Mouse (Mus musculus): Measurements from ENCODE around the gene Dnajc8.

Dnajc8 gene

DNA sequence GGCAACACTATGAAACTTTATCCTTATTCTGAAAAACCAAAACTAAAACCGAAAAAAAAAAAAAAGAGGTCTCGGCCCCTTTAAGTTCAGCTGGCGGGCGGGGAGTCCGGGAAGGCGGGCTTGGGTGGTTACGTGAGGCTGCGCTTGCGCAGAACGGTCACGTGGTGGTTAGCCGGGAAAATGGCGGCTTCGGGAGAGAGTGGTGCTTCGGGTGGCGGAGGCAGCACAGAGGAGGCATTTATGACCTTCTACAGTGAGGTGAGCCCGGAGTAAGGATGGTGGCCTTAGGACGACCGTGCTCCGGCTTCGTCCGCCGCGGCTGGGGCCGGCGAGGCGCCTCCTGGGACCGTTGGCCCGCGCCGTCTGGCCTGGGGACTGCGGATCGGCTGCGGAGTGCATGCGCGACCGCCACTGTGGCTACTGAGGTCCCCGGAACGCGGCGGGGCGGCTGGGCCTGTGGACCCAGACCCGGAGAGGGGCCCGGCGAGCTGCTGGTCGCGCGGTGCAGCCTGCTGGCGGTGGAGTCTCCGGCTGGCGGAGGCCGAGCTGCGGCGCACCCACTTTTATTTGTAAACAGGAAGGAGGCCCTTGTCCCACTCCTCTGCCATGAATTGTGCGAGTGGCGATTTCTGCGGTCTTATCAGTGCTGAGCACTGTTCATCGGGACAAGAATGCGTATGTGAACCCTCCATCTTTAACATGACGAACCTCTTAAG, at the start of gene Dnajc8:
Dnajc8 (plus strand) TSS at position 145 of the 716 bp plus-strand sequence.
- peak; percentile 96 for DNase-seq

DNA sequence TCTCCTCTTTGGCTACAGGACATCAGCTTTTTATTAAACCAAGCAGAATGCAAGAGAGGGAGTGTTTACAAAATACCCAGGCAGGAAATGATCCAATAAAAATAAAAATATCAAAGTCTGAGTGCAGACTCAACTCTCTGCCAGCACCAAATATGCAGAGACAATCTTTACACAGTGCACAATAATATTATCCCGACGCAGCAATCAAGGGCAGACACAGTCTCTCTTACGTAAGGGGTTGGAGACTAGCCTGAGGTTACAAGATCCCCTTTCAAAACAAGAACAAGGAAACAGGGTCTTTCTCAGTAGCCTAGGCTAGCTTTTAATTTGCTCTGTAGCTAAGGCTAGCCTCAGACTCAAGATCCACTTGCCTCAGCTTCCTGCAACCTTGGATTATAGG, 46.8 kb upstream of the Dnajc8 start:
- DNase-seq: no peak

DNA sequence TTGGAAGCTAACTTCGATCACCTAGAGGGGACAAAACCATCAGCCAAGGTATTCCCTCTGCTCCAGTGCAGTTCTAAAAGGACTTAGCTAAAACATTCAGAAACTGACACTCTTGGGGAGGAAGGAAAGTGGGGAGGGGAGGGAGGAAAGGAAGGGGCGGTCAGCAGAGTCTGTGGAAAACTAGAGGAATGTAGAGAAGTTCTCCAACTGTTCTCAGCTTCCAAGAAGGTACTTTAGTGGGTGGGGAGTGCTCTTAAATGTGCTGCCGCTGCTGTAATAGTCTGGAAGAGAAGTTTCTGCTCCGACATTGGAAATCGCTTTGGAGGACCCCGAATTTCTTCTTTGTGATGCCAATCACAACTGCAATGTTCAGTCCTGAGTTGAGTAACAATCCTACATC, 46.4 kb upstream of the Dnajc8 start:
- no peak for DNase-seq

DNA sequence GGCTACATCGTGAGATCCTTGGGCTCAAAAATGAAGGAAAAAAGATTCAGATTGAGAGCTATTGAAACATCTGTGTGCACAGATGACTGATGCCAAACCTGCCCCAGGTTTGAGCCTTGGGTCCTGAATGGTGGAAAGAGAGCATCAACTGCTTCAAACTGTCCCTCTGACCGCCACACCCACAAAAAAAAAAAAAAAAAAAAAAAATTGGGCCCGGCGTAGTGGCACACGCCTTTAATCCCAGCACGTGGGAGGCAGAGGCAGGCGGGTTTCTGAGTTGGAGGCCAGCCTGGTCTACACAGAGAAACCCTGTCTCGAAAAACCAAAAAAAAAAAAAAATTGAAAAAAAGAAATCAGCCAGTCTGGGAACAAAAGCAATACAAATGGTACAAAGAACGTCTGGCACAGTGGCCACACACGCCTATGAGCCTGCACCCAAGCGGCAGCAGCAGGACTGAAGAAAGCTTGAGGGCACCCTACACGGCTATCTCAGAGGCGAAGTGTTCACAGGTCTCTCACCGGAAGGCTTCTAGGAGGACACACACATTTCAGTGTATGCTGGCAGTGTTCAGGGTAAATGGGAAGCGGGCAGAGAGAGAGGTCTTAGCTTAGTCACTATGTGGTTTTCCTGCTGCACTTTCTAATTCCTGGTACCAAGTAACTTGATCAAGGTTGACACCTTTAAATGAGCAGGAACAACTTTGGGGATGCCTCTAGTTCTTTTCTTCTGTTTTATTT, 44.9 kb upstream of the Dnajc8 start:
- no peak for DNase-seq

DNA sequence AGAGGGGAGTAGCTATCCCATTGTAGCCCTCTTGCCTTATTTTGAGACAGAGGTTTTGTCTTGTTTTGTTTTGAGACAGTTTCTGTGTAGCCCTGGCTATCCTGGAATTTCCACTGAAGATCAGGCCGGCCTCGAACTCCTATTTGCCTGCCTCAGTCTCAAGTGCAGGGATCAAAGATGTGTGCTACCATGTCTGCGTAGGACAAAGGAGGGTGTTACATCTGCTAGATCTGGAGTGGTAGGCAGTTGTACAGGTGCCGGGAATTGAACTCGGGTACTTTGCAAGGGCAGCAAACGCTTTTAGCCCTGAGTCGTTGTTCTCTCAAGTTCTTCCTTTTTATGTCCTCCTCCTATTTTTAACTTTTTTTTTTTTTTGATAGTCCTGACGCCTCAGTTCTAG, 44.3 kb upstream of the Dnajc8 start:
- no peak for DNase-seq

DNA sequence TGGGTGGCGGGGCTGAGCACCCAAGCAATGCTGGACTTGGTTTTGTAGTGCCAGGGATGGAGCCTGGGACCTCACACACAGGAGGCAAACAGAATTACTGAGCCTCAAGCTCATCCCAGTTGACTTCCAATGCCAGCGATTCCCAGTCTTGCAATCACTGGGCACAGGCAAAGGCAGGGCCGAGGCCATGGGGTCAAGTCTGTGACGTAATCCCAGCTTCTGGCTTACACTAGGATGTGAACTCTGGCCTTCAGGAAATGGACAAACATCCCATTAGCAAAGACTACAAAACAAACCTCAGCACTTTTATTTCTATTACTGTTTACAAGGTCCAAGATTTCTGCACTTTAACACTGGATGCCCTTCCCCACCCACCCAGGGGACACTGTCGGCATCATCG, 43.6 kb upstream of the Dnajc8 start:
- peak; percentile 83 for DNase-seq

DNA sequence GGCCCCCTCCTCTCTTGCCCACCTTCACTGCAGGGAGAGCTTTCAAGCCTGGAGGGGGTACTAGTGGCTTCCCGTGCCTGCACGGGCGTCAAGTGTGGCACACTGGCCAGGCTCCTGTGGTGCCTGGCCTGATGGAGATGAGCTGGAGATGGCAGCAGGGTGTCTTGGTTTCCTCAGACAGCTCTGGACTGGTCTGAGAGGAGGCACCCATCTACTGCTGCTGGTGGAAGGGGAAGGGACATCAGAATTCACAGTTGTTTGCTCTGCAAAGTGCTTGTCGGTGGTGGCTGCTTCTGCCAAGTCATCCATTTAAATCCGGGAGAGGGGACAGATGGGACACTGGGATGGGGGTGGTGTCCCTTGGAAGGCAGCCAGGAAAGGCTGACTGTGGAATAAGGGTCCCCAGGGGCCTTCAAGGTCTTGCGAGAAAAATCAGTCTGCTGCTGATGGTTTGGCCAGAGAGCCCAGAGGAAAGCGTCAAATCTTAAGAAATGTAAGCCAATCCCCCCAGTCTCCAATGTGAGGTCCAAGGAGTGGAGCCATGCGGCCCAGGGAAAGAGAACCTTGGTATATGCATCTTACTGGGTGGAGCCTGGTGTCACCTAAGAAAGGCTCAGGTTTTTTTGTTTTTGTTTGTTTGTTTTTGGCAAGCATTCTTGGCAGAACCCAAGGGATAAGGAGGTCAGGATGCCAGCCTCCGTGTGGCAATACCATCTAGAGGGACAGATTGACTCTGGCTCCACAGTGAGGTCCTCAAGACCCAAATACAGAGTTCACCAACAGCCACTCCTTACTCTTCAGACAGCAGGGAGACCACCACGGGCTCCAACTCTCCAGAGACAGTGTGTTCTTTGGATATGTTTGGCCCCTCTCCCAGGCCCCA, 42.9 kb upstream of the Dnajc8 start:
- DNase-seq: peak; percentile 43

DNA sequence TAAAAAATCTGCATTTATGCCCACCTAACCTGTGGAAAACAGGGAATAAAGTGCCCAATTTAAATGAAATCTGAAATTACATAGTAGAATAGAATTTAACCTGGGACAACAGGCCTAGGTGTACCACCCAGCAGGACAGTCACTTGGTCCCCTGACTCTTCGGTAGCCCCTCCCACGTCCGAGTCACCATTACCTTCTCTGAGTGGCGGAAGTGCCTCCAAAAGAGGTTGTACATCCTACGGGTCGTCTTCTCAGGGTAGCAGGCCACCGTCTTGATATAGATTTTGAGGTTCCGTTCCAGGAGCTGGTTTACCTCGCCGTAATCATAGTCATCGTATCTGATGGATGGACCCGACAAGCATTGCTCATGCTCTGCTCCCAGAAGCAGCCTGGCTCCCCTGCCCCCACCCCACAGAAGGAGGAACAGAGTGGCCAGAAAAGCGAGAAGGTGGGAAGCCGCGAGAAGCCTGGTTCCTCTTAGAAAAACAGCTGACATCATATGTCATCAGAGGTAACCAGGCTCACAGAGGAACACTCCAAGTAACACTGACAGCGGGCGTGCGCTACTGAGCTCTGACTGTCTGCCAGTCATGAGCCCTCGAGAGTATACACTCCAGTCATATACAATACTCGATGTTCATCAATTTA, 41.0 kb upstream of the Dnajc8 start:
- DNase-seq: no peak

DNA sequence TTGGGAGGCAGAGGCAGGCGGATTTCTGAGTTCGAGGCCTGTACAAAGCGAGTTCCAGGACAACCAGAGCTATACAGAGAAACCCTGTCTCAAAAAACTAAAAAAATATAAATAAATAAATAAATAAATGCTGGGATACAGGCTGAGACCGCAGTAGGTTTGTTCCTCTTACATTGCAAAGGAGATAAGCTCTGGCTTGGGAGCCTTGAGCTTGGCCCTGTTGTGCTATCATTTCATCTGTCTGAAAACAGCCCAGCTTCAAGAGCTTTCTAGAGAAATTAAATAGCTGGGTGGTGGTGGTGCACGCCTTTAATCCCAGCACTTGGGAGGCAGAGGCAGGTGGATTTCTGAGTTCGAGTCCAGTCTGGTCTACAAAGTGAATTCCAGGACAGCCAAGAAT, 33.7 kb upstream of the Dnajc8 start:
- no peak for DNase-seq

DNA sequence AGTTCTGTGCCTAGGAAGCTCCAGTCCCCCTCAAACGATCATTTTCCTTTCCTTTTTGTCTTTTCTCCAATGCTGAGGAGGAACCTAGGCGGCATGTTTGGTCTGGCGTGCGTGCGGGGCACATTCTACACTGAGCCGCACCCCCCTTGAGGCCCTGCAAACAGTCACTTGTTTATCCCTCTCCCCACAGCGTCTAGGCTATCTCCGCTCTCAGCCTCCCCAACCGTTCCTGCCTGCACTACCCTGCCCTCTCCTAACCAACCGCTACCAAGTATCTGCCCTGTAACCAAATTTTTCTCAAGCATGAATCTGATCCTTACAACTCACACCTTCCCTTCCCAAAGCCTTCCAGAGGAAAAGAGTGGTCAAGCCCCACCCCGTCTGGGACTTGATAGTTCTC, 32.0 kb upstream of the Dnajc8 start:
- DNase-seq: no peak

DNA sequence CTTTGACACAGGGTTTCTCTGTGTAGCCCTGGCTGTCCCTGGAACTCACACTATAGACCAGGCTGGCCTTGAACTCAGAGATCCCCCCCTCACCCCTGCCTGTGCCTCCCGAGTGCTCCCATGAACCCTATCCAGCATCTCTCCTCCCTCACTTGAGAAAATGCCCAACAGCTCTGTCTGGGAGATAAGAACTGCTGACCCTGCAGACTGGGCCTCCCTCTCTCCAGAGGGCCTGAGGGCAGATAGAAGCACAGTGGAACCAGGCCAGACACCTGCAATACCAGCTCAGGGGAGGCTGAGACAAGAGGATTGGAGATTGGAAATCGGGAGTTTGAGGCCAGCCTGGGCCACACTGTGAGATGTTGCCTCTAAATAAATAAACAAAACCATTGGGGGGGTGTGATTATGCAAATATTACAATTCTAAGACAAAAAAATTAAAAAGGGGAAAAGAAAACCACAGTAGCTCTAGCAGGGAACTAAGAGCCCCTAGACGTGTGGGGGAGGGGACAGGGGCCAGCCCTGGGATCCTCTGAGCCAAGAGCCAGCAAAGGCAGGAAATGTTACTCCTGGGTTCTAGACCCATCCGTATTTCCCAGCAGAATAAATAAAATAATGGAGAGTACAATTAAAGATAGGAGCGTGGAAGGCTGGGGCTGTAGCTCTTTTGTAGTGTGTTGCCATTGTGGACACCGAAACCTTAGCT, 30.2 kb upstream of the Dnajc8 start:
- no peak for DNase-seq

DNA sequence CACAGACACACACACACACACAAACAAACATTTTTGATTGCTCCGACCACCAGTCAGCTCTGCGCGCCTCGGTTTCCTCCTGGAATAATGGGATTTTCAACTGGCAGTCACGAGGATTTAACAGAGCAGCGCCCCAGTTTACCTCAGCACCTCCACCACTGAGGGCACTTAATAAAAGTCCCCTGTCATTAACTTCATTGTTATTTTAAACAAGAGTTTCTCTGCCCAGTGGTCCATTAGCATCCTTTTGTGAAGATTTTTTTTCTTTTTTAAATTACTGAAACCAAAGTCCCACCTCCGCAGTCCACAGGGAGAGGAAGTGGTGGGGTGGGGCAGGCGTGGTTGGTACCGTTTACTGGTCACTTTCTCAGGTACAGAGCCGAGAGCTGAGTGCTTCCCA, 29.6 kb upstream of the Dnajc8 start:
- no peak for DNase-seq

DNA sequence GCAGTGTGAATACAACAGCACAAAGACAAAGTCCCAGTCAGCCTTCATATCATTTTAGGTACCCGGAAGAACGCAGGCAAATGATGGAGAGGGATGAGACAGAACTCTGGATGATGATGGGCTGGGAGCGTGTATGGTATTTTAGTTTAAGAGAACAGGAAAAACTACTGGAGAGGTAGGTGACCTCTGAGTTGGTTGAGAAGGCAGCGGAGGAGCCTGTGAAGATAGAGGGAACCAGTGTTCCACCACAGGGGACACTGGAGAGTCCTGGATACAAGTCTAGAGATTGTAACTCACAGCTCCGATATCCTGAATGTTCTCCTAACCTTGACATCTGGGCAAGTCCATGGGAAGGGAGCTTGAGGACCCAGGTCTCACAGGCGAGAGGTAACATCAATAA, 29.1 kb upstream of the Dnajc8 start:
- no peak for DNase-seq

DNA sequence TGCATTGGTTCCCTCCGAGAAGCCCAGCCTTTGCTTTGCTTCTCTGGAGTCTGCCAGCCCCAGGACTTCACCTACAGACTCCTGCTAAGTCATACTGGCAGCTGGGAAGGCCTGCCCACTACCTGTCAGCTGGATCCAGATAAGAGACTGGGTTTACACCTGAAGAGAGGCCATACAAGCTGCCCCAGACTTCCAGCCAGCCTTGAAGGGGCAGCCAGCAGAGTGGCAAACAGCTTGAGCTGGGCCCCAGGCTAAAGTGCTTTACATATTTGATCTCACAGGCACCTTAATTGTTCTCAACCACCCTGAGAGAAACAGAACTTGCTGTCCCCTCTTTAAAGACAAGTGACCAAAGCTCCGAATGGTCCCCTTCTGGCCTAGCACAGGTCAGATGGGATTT, 28.1 kb upstream of the Dnajc8 start:
- no peak for DNase-seq

DNA sequence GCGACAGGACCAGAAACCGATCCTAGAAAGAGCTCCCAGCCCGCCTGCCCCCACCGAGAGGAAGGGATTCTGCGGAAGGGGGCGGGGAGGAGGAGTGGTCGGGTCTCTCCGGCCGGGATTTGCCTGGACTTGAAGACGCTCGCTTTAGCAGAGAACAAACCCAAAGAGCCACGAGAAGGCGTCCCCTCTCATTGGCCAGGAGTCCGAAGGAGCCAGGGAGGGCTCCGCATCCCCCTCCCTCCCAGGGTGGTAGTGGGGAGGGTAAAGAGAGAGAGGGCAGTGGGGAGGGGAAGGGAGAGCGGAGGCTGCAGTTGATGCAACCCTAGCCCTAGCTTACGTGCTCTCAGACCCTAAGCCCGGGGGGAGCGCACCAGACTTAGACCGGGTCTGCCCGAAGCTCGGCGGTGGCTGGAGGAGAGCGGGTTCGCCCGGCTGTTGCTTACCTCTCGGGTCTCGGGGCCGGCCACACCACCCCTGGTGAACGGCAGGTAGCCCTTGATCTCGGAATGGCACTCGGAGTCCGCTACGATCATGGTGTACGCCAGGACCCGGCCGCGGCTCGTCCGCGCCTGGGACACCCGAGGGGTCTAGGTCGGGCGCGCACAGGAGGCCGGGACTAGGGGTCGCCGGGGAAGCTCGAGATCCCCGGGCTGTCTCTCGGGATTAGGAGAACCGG, 25.6 kb upstream of the Dnajc8 start:
- peak; percentile 86 for DNase-seq

DNA sequence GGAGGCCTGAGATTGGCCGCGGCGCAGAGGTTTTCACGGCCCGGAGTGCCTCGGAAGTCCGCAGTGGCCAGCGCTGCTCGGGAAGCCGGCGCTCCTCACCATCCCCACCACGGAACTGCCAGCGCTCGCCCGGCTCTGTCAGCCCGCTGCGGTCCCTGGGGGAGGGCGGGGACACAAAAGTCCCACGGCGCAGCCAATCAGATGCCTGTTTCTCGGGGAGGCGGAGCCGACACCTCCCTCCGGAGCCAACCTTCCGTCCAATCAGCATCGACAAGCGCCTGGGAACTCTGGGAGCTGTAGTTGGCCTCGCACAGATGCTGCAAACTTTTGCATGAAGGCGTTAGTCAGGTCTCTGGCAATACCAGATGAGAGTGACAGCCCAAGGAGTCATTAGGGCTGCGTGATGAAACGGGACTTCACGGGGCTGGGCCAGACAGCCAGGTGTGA, 25.0 kb upstream of the Dnajc8 start, which contains the start of gene Sesn2:
Sesn2 (minus strand) TSS at position 150 of the 447 bp plus-strand sequence.
- DNase-seq: peak; percentile 97

DNA sequence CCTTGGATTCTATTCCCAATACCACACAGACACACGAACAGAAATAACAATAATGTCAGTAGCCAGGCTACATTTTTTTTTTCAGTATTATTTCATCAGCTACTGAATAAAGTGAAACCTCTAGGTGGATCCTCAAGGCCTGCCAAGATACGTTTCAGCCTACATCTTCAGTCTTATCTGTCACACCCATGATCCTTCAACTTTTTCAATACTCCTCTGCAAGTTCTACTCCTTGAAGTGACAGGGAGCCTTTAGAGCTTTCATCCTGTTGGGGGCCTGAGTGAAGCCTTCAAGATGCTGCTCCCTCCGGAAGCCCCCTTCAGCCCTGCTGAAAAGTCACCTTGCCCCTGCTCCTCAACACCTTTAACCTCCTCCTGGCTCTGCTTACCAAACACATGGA, 23.3 kb upstream of the Dnajc8 start:
- no peak for DNase-seq

DNA sequence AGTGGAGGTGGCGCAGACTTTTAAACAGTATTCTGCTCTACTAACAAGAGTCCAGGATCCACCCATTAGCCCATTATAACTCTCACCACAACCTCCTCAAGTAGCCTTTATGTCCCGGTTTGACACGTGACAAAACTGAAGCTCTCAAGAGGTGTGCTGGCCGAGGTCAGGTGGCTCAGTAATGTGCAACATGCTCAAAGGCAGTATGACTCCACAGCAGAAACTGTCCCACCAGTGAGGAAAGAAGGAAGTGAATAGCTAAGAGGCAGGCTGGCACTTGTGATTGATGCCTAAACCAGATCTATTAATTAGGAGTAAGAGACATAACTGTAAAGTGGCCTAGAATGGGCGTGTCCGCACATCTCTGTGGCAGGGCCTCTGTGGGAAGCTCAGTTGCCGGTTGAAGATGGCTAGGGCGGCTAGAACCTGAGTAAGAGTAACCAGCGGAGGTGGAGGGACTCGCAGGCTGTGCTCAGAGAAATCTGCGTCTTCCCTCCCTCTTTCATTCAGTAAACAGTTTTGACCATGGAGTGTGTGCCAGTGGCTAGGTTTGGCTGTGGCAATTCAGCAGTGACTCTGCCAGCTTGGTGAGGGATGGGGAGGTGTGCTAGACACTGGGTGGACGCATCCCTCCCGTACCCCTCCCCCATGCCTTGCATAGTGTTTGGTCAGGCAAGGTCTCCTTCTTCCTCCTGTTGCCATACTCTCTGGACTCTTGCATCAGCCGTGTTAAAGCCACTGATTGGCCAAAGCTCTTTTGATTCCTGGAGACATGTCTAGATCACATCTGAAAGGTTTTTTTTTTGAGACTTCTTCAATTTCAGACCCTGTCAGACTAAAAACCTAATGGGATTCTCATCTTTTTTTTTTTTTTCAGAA, 21.7 kb upstream of the Dnajc8 start:
- no peak for DNase-seq

DNA sequence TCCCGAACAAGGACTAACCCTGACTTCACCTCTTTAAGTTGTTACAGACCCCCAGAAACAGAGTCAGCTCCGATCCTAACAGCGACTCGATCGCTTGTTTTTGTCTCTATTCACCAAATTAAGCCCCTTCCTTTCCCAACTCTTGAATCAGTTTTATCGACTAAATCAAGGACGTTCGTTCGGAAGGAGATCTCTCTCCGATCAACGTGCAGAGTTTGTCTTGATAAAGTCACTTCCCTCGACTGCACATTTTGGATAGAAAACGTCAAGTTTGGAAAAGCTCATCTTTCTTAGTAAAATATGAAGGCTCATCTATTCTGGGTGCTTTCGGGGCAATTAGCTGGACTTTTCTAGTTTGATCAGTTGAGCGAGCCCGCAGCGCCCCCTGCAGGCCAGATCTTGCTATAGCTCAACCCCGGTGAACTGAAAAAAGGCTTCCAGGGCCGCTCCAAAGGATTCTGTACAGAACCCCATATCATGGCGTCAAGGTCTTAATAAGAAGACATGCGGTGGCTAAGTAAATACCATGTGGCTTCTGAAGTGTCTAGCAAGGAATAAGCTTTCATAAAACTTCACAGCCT, 20.7 kb upstream of the Dnajc8 start:
- DNase-seq: peak; percentile 89

Data from kidney, adult 18-20 months (tissue).